Mouse (Mus musculus) heart, postnatal 25 days (tissue): ENCODE results near the gene Abraxas1. TPM values are rescaled to one million over a fixed set of nuclear protein-coding genes. Genes with fewer than 3 reads are reported as not detected.

Experiments
- total RNA-seq, 2 experiments: library from RNA; stranded (reverse); gene quantifications; 2 replicates each; pipeline ENCODE4 v1.2.3; 2021

Gene Abraxas1
- total RNA-seq, 2 experiments from 2014 or later = 9.9 to 10.1 TPM

Other genes starting within 250 kb of the Abraxas1 start
- gene Plac8, start 248.7 kb downstream of the Abraxas1 start, total RNA-seq = 1 to 10 TPM in 1 of 2 experiments, under 1 TPM in 1; 0.36 to 1.4 TPM
- 10 to 100 TPM; 87.9 to 88.9 TPM for gene Coq2, start 145.8 kb downstream of the Abraxas1 start, total RNA-seq
- 1 to 10 TPM in 1 of 2 experiments, under 1 TPM in 1; 0.89 to 1.0 TPM for gene Hpse, start 101.2 kb downstream of the Abraxas1 start, total RNA-seq
- gene Helq, start 22.4 kb downstream of the Abraxas1 start, total RNA-seq = 1 to 10 TPM; 2.4 to 5.5 TPM
- 10 to 100 TPM; 73.2 to 85.1 TPM for gene Mrps18c, start 22.3 kb downstream of the Abraxas1 start, total RNA-seq
- gene Gpat3, start 24.7 kb upstream of the Abraxas1 start, total RNA-seq = 10 to 100 TPM; 24.4 to 25.2 TPM